Mouse (Mus musculus) forebrain, embryonic 12.5 days (tissue): ENCODE measurements around the gene Gm11084. TPM values are rescaled to one million over a fixed set of nuclear protein-coding genes. Genes with fewer than 3 reads are reported as not detected.
"Not testable (repeated sequence)": the region's sequence is repeated elsewhere in the genome, so short reads cannot be mapped to it uniquely, and the experiment has no call there.

Experiments used
- ATAC-seq: fragments of 200-750 bp; cut with Nextera tagmentation; 2 replicates; pipeline ENCODE4 v1.8.0; 2017; ENCODE audit warnings: moderate TSS enrichment; ENCODE audit not compliant: low FRiP score
- H3K27ac ChIP-seq: fragments of 300-500 bp; sonication (generic); 2 replicates; pipeline ENCODE4 v1.5.1; 2016; ENCODE audit warnings: mild to moderate bottlenecking
- H3K27me3 ChIP-seq: fragments of 300-500 bp; sonication (generic); 2 replicates; pipeline ENCODE4 v1.6.1; 2016; ENCODE audit warnings: mild to moderate bottlenecking
- H3K36me3 ChIP-seq: fragments of 300-500 bp; sonication (generic); replicated peaks from 2 replicates; pipeline ENCODE4 v1.6.1; 2016; ENCODE audit warnings: mild to moderate bottlenecking
- H3K4me1 ChIP-seq: fragments of 300-500 bp; sonication (generic); 2 replicates; pipeline ENCODE4 v1.6.1; 2016
- H3K4me2 ChIP-seq: fragments of 300-500 bp; sonication (generic); 2 replicates; pipeline ENCODE4 v1.6.1; 2016; ENCODE audit warnings: mild to moderate bottlenecking, moderate library complexity
- H3K4me3 ChIP-seq: fragments of 300-500 bp; sonication (generic); replicated peaks from 2 replicates; pipeline ENCODE4 v1.5.1; 2016; ENCODE audit warnings: mild to moderate bottlenecking
- H3K9ac ChIP-seq: fragments of 300-500 bp; sonication (generic); 2 replicates; pipeline ENCODE4 v1.6.1; 2016; ENCODE audit warnings: mild to moderate bottlenecking
- H3K9me3 ChIP-seq: fragments of 300-500 bp; sonication (generic); 2 replicates; pipeline ENCODE4 v1.6.1; 2016
- WGBS: fragments of 180-500 bp; shearing (Covaris S2); methylation state at CpG from one replicate; pipeline ENCODE4 v1.1.7; 2016; 5-methylcytosine and 5-hydroxymethylcytosine counted together
- polyA plus RNA-seq: library from polyadenylated mRNA; unstranded; fragments of >200 nt; fragmentation: Nextera tagmentation; extraction: Ambion mirVana; gene quantifications from 2 replicates; pipeline ENCODE4 v1.2.1, GENCODE M21; 2016

The Gm11084 gene
- not detected in 2 replicates for polyA plus RNA-seq

DNA sequence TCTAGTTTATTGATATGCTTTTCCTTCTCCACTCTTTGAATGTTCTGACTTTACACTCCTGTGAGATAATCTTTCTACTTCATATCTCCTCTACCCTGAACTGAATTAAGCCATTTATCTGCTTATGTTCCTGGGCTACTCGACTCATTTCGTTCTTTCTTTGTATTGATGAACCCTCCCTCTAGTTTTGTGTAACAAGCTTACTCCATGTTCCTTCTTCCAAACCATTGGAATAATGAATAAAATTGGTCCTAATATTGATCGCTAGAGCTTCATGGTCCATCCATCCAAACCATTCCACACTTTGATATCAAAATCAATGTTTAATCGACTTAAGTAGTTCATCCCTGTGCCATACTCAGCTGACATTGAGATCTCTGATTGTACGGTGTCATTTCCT, at the start of gene Gm11084:
Gene Gm11084, minus strand, starts transcription at position 101 of the 400 bp plus-strand sequence.
- no peaks in the 10 kb centered on the region for H3K36me3 ChIP-seq
- no peak for ATAC-seq
- H3K27ac ChIP-seq: no peak within 1 kb of the TSS
- peaks cover 2% of the 10 kb centered on the region; the same call in 1 of the 2 replicates for H3K4me1 ChIP-seq
- H3K4me2 ChIP-seq: no peak within 1 kb of the TSS
- no peak within 1 kb of the TSS for H3K4me3 ChIP-seq
- no peak within 1 kb of the TSS for H3K9ac ChIP-seq
- no peaks in the 10 kb centered on the region for H3K27me3 ChIP-seq
- WGBS: 93% methylated on average over 5 of the region's 5 CpGs
- H3K9me3 ChIP-seq: 0 out of 2 replicates have a peak, but pooled peaks cover 6% of the 10 kb centered on the region

DNA sequence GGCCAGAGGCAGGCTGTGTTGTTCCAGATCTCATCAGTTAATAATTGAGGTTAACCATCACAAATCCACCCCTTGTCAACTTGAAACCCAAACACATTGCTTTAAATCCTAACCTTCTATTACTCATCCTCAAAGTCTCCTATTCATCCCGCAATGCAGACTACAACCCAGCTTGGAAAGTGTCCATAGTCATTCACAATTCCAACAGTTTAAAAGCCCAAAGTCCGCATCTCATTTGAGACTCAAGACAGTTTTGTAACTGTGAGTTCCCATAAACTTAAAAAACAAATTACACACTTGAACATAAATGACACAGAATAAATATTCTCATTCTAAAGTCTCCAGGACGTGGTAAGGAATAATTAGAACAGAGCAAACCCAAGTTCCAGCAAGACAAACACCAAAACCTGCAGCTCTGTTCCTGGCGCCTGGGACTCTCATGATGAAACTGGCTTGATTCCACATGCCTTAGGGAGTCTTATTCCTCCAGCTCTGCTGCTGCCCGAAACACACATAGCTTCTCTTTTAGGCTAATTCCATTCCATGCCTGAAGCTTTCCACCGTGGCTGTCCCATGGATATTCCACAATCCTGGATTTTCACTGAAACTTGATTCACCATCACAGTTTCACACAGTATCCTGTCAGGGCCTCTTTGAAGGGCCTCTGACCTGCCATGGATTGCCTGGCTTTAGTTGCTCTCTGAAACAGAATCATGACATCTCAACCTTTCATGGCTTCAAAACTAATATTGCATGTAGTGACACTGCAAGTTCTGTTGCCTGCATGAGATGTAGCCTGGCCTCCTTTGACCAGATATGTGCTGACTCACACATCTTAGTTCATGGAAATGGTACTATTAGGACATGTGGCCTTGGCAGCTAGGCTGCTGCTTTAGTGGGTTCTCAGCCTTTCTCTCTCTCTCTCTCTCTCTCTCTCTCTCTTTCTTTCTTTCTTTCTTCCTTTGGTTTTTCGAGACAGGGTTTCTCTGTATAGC, 44.8 kb upstream of the Gm11084 start:
- H3K27me3 ChIP-seq: no peaks in the 10 kb centered on the region
- no peaks in the 10 kb centered on the region for H3K9me3 ChIP-seq
- no peak overlapping the region for H3K9ac ChIP-seq
- no peak overlapping the region for H3K27ac ChIP-seq
- no peaks in the 10 kb centered on the region for H3K36me3 ChIP-seq
- WGBS: 85% methylated on average over 7 of the region's 7 CpGs
- H3K4me1 ChIP-seq: no peaks in the 10 kb centered on the region
- H3K4me2 ChIP-seq: no peak overlapping the region
- no peak overlapping the region for H3K4me3 ChIP-seq
- no peak for ATAC-seq

DNA sequence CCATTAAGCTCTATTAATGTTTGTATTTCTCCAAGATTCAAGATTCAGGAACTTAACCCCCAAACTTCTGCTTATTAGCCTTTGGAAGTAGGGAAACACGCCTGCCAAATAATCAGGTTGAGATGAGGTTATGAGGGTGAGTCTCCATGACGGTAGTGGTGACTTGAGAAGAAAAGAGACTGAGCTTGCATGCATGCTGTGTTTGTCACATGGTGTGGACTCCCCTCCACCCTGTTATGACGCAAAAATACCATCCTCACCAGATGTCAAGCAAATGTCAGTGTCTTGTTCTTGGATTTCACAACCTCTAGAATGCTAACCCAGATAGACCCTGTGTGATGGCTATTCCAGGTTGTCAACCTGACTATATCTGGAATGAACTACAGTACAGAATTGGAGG, 43.3 kb upstream of the Gm11084 start:
- no peak overlapping the region for H3K27ac ChIP-seq
- no peak overlapping the region for H3K4me3 ChIP-seq
- no peak overlapping the region for H3K4me2 ChIP-seq
- 88% methylated on average over 3 of the region's 3 CpGs for WGBS
- H3K4me1 ChIP-seq: no peaks in the 10 kb centered on the region
- H3K9me3 ChIP-seq: no peaks in the 10 kb centered on the region
- no peak for ATAC-seq
- H3K9ac ChIP-seq: no peak overlapping the region
- no peaks in the 10 kb centered on the region for H3K27me3 ChIP-seq
- H3K36me3 ChIP-seq: no peaks in the 10 kb centered on the region

DNA sequence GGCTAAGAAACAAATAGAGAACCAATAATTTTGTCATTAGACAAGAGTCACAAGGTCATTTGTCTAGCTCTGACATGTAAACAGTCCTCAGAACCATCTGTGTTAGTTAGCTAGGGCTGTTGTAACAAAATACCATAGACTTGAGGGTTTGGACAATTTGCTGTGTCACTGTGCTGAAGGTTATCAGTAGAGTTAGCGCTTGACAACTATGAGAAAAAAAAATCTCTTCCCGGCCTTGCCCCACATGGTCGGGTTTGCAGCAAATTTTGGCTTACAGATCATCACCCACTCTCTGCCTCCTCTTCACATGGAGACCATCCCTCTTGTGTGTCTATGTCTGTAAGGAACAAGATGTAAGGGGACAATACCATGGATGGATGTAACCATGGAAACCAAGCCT, 41.5 kb upstream of the Gm11084 start:
- Histone ChIP-seq H3K27me3 (no peaks in the 10 kb centered on the region), H3K4me3 (no peak overlapping the region), H3K9me3 (no peaks in the 10 kb centered on the region), H3K9ac (no peak overlapping the region), H3K27ac (no peak overlapping the region), H3K4me1 (no peaks in the 10 kb centered on the region), H3K4me2 (no peak overlapping the region), H3K36me3 (no peaks in the 10 kb centered on the region)
- ATAC-seq: no peak
- 91% methylated on average over 3 of the region's 3 CpGs for WGBS

DNA sequence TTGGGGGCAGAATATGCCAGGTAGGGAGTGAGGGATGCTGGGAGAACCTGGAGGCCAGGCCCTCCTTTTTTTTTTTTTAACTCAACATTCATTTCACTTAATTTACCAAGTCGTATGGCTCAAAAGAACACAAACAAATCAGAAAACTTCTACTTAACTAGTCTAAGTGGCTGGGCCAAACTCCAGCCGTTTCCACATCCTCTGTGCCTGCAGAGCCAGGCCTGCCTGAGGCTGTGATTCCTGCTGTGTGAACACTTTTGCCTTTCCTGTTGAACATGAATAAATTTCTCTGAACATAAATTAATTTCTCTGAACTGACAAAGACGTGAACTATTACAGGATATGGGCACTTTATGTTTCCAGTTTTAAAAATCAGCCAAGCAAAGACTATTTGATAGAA, 40.6 kb upstream of the Gm11084 start:
- H3K9me3 ChIP-seq: no peaks in the 10 kb centered on the region
- no peak overlapping the region for H3K27ac ChIP-seq
- no peaks in the 10 kb centered on the region for H3K27me3 ChIP-seq
- H3K4me3 ChIP-seq: no peak overlapping the region
- 49% methylated on average over 3 of the region's 3 CpGs for WGBS
- no peak overlapping the region for H3K4me2 ChIP-seq
- H3K36me3 ChIP-seq: no peaks in the 10 kb centered on the region
- H3K4me1 ChIP-seq: no peaks in the 10 kb centered on the region
- no peak overlapping the region for H3K9ac ChIP-seq
- no peak for ATAC-seq

DNA sequence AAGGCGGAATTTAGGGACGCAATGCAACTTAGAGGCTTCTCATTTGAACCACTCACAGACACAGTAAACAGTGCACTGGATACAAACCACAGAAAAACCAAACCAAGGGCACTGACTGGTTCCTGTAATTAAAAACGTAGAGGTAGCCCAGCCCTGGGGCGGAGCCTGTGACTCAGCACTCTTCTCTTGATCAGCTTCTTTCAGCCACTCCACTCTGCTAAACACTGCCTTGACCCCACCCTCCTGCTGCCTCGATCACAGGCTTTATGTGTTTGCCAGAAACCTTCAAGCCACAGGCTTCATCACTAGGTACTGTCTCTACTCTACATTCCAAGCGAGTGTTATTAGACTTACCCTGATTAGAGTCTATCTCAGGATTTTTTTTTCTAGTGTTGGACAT, 37.3 kb upstream of the Gm11084 start:
- no peak overlapping the region for H3K4me2 ChIP-seq
- ATAC-seq: no peak
- H3K27me3 ChIP-seq: no peaks in the 10 kb centered on the region
- H3K27ac ChIP-seq: no peak overlapping the region
- WGBS: 50% methylated on average over 6 of the region's 6 CpGs
- no peaks in the 10 kb centered on the region for H3K9me3 ChIP-seq
- no peaks in the 10 kb centered on the region for H3K36me3 ChIP-seq
- no peak overlapping the region for H3K9ac ChIP-seq
- H3K4me3 ChIP-seq: no peak overlapping the region
- no peaks in the 10 kb centered on the region for H3K4me1 ChIP-seq

DNA sequence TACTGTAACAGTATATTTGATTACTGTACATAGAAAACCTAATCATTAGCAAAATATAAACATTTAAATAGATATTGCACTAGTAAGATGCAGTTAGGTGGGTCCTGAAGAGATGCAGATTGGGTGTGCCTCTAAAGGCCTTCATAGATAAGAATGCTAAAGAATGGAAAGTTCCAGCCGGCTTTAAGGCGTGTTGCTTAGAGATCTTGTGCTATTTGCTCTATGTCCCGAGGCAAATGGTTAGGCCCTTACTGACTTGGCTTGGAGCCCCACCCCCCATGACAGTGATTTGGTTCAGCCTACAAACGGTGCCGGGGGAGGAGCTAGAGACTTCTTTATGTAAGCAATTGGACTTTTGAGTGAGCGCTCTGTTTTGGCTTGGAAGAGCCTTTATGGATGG, 34.5 kb upstream of the Gm11084 start:
- no peak overlapping the region for H3K27ac ChIP-seq
- H3K27me3 ChIP-seq: no peaks in the 10 kb centered on the region
- H3K4me1 ChIP-seq: no peaks in the 10 kb centered on the region
- H3K36me3 ChIP-seq: no peaks in the 10 kb centered on the region
- no peak overlapping the region for H3K4me2 ChIP-seq
- H3K4me3 ChIP-seq: no peak overlapping the region
- no peak for ATAC-seq
- no peak overlapping the region for H3K9ac ChIP-seq
- H3K9me3 ChIP-seq: no peaks in the 10 kb centered on the region
- WGBS: 87% methylated on average over 6 of the region's 6 CpGs

DNA sequence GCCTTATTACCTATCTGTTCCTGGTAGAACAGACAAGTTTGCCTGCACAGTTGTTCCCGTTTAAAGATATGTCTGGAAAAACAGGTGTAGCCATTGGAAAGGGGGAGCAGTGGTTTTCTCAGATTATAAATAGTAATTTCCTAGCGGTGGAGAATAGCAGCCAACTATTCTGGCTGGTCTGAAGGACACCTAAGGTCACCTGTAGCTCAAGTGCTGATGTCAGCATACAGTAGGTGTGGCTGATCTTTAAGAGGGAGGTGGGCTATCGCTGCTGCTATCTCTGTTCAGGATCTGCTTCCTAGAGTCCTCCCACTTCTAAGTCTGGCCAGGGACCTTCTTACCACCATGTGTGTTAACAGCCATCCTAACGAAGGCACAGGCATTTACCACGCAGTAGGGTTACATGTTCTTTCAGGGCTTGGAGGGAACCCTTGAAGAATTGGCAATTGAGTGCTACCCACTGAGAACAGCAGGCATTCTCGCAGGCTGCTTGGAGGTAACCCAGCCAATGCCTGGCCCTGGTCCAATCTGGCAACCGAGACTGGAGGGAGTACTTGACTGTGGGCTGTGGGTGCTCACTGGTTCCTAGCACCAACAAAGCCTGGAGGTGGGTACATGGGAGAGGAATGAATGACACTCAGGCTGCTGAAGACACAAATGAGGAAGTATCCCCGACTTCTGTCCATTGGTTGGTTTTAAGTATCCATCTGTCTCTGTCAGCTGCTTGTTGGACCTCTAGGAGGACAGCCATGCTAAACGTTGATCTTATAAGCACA, 33.0 kb upstream of the Gm11084 start:
- H3K4me1 ChIP-seq: no peaks in the 10 kb centered on the region
- H3K9ac ChIP-seq: no peak overlapping the region
- no peak overlapping the region for H3K4me3 ChIP-seq
- H3K36me3 ChIP-seq: no peaks in the 10 kb centered on the region
- H3K27ac ChIP-seq: no peak overlapping the region
- ATAC-seq: no peak
- H3K9me3 ChIP-seq: no peaks in the 10 kb centered on the region
- H3K27me3 ChIP-seq: no peaks in the 10 kb centered on the region
- WGBS: 84% methylated on average over 9 of the region's 9 CpGs
- no peak overlapping the region for H3K4me2 ChIP-seq

DNA sequence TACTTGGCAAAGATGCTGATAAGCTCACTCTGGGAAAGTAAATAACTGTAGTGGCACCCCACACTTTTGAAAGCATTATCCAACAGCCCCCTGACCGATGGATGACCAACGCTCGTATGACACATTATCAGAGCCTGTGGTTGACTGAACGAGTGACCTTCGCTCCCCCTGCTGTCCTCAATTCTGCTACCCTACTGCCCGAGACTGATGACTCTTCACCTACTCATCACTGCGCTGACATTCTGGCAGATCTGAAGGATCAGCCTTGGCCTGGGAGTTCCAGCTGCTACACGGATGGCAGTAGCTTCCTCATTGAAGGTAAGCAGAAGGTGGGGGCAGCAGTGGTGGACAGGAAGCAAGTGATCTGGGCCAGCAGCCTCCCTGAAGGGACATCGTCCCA, 27.5 kb upstream of the Gm11084 start:
- H3K9ac ChIP-seq, H3K27ac ChIP-seq, ATAC-seq, H3K4me3 ChIP-seq, H3K4me2 ChIP-seq, H3K4me1 ChIP-seq, H3K36me3 ChIP-seq, H3K27me3 ChIP-seq, H3K9me3 ChIP-seq: not testable (repeated sequence)
- 90% methylated on average over 9 of the region's 9 CpGs for WGBS

DNA sequence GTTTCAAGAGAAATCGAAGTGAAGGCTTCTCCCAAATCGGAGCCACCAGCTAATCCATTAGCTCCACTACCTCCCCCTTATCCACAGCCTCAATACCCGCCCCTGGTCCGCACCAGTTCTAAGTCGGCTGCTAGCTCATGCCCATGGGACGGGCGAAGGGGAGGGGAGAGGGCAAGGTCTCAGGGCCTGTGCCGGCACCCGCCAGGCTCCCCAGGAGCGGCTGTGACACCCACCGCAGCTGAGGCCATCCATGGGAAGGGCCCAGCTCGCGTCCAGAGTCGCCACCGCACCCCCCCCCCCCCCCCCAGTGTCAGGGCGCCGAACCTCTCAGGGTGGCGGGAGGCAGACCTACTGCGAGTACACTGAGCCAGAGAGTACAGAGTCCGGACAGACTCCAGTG, 26.1 kb upstream of the Gm11084 start:
- 73% methylated on average over 20 of the region's 20 CpGs for WGBS
- no peak for ATAC-seq
- Histone ChIP-seq H3K27me3 (no peaks in the 10 kb centered on the region), H3K4me2 (no peak overlapping the region), H3K27ac (no peak overlapping the region), H3K4me1 (no peaks in the 10 kb centered on the region), H3K9me3 (peaks cover 6% of the 10 kb centered on the region), H3K9ac (no peak overlapping the region), H3K4me3 (no peak overlapping the region), H3K36me3 (no peaks in the 10 kb centered on the region)

DNA sequence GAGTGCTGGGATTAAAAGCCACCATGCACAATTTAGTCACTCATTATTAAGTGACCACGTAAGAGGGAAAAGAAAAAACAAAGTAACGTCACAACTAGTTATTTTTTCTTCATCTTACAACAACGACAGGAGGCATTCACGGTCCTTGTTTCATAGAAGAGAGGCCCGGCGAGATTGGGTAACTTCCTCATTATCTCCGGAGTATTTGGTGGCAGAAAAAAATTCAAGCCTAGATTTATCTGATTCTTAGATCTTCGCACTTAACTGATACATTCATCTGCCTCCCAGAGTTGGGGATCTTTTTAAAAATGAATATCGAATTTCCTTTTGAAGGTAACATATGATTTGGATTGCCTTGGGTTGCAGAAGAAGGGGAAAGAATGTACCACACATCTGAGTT, 21.0 kb upstream of the Gm11084 start:
- Histone ChIP-seq H3K9ac (no peak overlapping the region), H3K4me3 (no peak overlapping the region), H3K4me1 (peaks cover 24% of the 10 kb centered on the region), H3K27ac (no peak overlapping the region), H3K9me3 (peaks cover 6% of the 10 kb centered on the region), H3K36me3 (no peaks in the 10 kb centered on the region), H3K4me2 (no peak overlapping the region), H3K27me3 (no peaks in the 10 kb centered on the region)
- 95% methylated on average over 9 of the region's 9 CpGs for WGBS
- no peak for ATAC-seq

DNA sequence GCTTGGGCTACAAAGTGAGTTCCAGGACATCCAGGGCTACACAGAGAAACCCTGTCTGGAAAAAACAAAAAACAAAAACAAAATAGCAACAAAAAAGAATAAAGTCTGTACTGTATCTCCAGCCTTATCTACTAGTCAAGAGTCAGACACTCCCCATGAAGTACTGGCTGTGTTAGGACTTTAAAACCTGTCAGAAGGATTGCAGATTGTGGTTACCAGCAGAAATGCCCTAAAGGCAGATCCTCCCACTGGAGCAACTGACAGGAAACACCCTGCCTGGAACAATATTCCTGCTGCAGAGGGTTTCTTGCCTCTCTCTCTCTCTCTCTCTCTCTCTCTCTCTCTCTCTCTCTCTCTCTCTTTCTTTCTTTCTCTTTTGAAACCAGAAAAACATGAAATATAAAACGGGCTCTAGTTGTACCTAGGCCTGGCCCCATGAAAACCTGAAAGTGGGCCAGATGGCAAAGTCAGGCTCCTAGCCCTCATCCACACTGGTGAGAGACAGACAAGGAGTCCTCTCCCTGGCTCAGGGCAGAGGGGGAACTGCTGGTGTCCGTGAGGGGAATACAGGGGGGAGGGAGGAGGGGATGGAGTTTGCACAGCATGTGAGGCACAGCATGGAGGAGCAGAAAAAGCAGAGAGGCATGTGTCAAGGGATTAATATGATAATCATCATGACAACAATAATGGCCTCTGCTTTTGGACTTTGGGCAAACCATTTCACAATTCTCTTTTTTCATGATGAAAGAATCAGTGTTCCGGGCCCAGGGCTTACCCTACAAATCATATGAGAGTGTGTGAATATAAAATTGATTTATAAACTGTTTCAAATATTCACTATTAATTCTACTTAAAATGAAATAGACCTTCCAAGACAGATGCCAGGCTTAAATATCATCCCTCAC, 19.3 kb upstream of the Gm11084 start:
- H3K27me3 ChIP-seq: no peaks in the 10 kb centered on the region
- H3K27ac ChIP-seq: peak overlapping the region; percentile 53
- no peak overlapping the region for H3K4me3 ChIP-seq
- no peak overlapping the region for H3K9ac ChIP-seq
- H3K4me1 ChIP-seq: peaks cover 24% of the 10 kb centered on the region
- H3K36me3 ChIP-seq: no peaks in the 10 kb centered on the region
- no peak for ATAC-seq
- H3K9me3 ChIP-seq: peaks cover 6% of the 10 kb centered on the region
- 55% methylated on average over 3 of the region's 3 CpGs for WGBS
- H3K4me2 ChIP-seq: no peak overlapping the region
